Mouse (Mus musculus) neural tube, postnatal 0 days (tissue): ENCODE data around the gene P3h3. TPM values are rescaled to one million over a fixed set of nuclear protein-coding genes. Genes with fewer than 3 reads are reported as not detected.

ENCODE experiments used
- polyA plus RNA-seq: library from polyadenylated mRNA; unstranded; fragments of >200 nt; fragmentation: Nextera tagmentation; extraction: Ambion mirVana; gene quantifications from 2 replicates; pipeline ENCODE4 v1.2.1, GENCODE M21; 2015

The P3h3 gene
- 16.8 and 19.6 TPM in 2 replicates for polyA plus RNA-seq

GRCm38 (mm10) chr6:124856916-124857839, at the start of gene P3h3:
Gene P3h3 (minus strand): TSS chr6:124857752.

GRCm38 (mm10) chr6:124887986-124888385, 30.4 kb upstream of the P3h3 start, which contains the start of gene Cd4:
Gene Cd4 (minus strand): TSS chr6:124888221.

DNA sequence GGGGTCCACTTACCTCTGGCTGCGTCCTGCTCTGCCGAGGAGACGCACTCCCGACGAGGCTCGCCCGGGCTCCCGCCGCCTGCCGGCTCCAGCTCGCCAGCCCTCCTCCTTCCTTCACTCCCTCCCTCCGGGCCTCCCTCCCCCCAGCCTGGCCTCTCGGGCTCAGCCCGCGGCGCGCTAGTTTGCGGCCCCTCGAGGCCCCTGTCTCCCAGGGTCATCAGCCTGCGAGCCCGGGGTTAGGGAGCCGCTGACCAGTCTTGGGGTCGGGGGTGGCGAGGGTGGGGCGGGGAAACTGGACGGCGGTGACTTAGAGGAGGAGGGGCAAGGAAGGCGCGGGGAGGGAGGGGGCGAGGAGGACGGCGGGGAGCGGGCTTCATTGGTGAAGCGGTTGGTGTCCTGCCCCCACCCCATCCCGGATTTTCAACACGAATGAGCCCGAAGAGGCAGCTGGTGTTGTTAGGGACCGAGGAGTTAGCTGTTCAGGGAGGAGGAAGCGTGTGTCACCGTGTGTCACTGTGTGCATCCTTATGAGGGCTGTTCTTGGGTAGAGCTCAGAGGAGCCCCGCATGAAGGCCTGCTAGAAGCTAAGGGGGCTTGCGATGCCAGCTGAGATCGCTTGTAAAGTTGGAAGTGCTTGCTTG, 6.2 kb upstream of the P3h3 start, which contains the start of gene Gpr162:
Gene Gpr162, minus strand, starts transcription at position 326 of the 641 bp plus-strand sequence.

GRCm38 (mm10) chr6:124840241-124841167, 17.0 kb downstream of the P3h3 start, which contains the start of gene Gnb3:
Gene Gnb3 (minus strand): TSS chr6:124840275.

DNA sequence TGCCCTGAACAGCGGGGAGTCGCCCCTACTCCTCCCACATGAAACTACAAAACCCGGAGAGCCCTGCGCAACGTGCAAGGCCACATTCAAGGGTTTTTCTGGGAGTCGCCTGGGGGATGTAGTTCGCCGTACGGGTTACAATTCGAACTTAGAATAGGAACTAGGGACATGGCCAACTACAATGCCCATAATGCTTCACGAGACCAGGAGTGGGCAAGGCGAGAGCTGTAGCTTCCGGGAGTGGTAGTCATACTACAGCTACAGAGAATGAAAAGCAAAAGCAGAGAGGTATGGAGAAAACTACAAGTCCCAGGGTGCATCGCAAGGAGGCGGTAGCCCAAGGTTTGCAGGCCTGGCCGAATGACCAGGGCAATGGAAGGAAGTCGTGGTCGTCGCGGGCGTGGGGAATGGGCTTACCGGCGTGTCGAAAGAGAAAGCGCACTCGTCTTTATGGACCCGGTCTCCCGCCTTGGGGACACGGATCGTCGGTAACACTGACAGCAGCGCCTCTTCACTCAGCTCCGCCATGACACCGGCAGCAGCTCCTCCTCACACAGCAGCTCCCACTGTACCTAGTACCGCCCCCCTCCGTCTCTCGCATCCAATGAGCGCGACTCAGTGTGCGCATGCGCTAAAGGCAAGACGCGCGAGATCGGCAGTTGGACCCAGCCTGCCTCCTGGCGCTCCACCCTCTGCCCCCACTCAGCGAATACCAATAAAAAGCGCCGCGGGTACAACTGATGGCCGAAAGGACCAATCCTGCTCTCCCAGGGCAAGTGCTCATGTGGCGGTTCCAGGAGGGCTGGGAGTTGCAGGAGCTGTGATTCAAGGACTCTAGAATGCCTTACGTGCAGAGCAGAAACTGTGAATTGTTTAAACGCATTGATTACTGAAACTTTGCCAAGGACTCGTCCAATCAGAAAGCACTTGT, 28.4 kb downstream of the P3h3 start, which contains the start of the genes Usp5 and Cdca3:
Gene Usp5, minus strand, starts transcription at position 617 of the 931 bp plus-strand sequence.
Gene Cdca3, plus strand, starts transcription at position 680 of the 931 bp plus-strand sequence.

DNA sequence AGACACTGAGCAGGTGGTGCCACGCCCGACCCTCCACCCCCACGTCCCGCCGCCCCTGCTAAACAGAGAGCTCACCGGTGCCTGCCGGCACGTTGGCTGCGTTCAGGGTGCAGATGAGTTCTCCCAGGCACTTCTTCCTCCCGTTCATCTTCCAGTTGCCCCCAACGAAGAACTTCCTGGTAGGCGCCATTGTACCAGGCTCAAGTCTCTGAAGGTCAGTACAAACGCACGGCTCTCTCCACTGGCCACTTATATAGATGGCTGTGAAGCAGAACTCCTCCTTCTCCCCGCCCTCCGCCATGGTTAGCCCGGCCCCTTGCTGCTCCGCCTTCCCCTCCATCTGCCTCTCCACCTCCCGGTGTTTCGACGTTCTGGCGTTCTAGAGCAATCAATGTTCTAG, 43.6 kb downstream of the P3h3 start, which contains the start of gene Tpi1:
Gene Tpi1, minus strand, starts transcription at position 364 of the 400 bp plus-strand sequence.

DNA sequence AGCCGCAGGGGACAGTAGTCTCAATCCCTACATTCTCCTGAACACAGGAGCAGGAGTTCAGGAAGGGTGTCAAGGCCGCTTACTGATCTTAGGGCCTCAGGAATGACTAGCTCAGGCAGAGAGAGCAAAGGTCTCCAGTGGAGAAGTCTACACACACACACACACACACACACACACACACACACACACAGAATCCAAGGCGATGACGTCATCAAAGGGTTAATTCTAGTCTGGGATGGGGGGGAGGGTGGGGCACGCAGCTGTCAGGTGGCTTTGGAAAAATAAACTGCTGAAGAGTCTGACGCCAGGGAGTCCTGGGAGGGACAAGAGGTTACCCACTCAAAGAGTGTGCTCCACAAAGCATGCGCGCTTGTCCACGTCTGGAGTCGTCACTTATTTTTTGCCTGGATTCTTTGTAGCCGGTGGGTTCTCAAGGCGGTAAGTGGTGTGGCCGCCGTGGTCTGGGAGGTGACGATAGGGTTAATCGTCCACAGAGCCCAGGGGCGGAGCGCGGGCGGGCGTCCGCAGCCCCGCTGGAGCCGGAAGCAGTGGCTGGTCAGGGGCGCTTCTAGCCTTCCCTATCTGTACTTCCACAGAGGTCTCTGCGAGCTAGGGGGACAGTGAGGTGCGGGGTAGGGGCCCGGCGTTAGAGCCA, 49.1 kb downstream of the P3h3 start, which contains the start of gene Spsb2:
Gene Spsb2, plus strand, starts transcription at position 304 of the 655 bp plus-strand sequence.

Other genes starting within 250 kb of the P3h3 start
- 0.12 and 0.20 TPM in 2 replicates for gene C1s2, start 221.7 kb downstream of the P3h3 start, polyA plus RNA-seq
- 45.6 and 52.8 TPM in 2 replicates for gene Lpcat3, start 194.7 kb downstream of the P3h3 start, polyA plus RNA-seq
- gene Emg1, start 145.6 kb downstream of the P3h3 start, polyA plus RNA-seq, result 88.4 and 88.9 TPM in 2 replicates
- 264 and 265 TPM in 2 replicates for gene Phb2, start 145.4 kb downstream of the P3h3 start, polyA plus RNA-seq
- gene Ptpn6, start 119.0 kb downstream of the P3h3 start, polyA plus RNA-seq, result 5.6 and 6.0 TPM in 2 replicates
- gene Grcc10, start 116.4 kb downstream of the P3h3 start, polyA plus RNA-seq, result 676 and 680 TPM in 2 replicates
- gene Gm45234, start 101.7 kb downstream of the P3h3 start, polyA plus RNA-seq, result not detected in 2 replicates
- gene Atn1, start 101.2 kb downstream of the P3h3 start, polyA plus RNA-seq, result 26.7 and 29.5 TPM in 2 replicates
- 305 and 307 TPM in 2 replicates for gene Eno2, start 88.1 kb downstream of the P3h3 start, polyA plus RNA-seq
- 2.4 and 3.0 TPM in 2 replicates for gene Lrrc23, start 78.0 kb downstream of the P3h3 start, polyA plus RNA-seq
- gene Spsb2, start 49.1 kb downstream of the P3h3 start, polyA plus RNA-seq, result 10.3 and 10.9 TPM in 2 replicates
- gene Tpi1, start 43.5 kb downstream of the P3h3 start, polyA plus RNA-seq, result 467 and 484 TPM in 2 replicates
- 154 and 171 TPM in 2 replicates for gene Usp5, start 28.3 kb downstream of the P3h3 start, polyA plus RNA-seq
- 18.2 and 21.2 TPM in 2 replicates for gene Cdca3, start 28.2 kb downstream of the P3h3 start, polyA plus RNA-seq
- gene Gnb3, start 17.5 kb downstream of the P3h3 start, polyA plus RNA-seq, result 0.22 and 0.38 TPM in 2 replicates
- gene Gpr162, start 6.2 kb upstream of the P3h3 start, polyA plus RNA-seq, result 35.3 and 42.6 TPM in 2 replicates
- 0.15 TPM in 1 of 2 replicates, not detected in the other for gene Cd4, start 30.5 kb upstream of the P3h3 start, polyA plus RNA-seq
- gene Lag3, start 54.0 kb upstream of the P3h3 start, polyA plus RNA-seq, result 3.1 and 5.2 TPM in 2 replicates
- gene Ptms, start 62.4 kb upstream of the P3h3 start, polyA plus RNA-seq, result 932 TPM in 2 replicates
- 685 and 704 TPM in 2 replicates for gene Mlf2, start 73.6 kb upstream of the P3h3 start, polyA plus RNA-seq
- gene Cops7a, start 107.8 kb upstream of the P3h3 start, polyA plus RNA-seq, result 111 and 114 TPM in 2 replicates
- gene Pianp, start 138.9 kb upstream of the P3h3 start, polyA plus RNA-seq, result 80.9 and 95.2 TPM in 2 replicates
- gene Zfp384, start 151.4 kb upstream of the P3h3 start, polyA plus RNA-seq, result 13.6 and 13.7 TPM in 2 replicates
- 91.2 and 93.6 TPM in 2 replicates for gene Ing4, start 182.0 kb upstream of the P3h3 start, polyA plus RNA-seq
- gene Acrbp, start 191.9 kb upstream of the P3h3 start, polyA plus RNA-seq, result 18.7 and 19.3 TPM in 2 replicates
- 0.71 and 0.94 TPM in 2 replicates for gene Lpar5, start 210.2 kb upstream of the P3h3 start, polyA plus RNA-seq
- gene Chd4, start 238.2 kb upstream of the P3h3 start, polyA plus RNA-seq, result 90.4 and 92.6 TPM in 2 replicates